Mouse (Mus musculus): ENCODE data around the gene Gfi1.

DNA sequence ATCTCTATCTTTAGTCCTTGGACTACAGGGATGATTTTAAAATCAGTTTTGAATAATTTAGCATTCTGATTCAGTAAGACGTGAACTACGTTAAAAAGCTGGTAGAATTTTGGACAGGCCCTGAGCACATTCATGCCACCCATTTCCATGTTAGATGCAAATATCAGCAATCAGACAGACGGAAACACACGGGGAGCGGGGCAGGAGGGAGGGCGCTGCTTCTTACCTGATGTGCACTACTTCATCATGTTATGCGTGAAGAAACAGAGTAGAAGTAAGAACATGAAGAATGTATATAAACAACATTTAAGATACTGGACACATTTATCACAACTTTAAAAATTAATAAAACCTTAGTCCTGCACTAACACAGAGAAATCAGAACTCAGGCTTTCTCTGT, 27.8 kb upstream of the Gfi1 start:
- TF ChIP-seq POLR2A (IDR thresholded peaks at IDR 0.05; ENCODE audit: low read depth, low read length) (no peak), CTCF (IDR thresholded peaks at IDR 0.05; ENCODE audit: extremely low read depth, insufficient read depth, insufficient read length, insufficient replicate concordance) (no peak)
